Mouse (Mus musculus): ENCODE data around the gene Grap2. TPM values are rescaled to one million over a fixed set of nuclear protein-coding genes. Genes with fewer than 3 reads are reported as not detected.

The Grap2 gene
- total RNA-seq, 4 experiments from 2014 or later, result 0.66 to 1.7 (median 1.3) TPM

GRCm38 (mm10) chr15:80684786-80685602 lies 112.6 kb downstream of the Grap2 start:
- DNase-seq, result no peak

GRCm38 (mm10) chr15:80685603-80685895 lies 113.2 kb downstream of the Grap2 start:
- no peak for DNase-seq

- no peak for DNase-seq
These were observed 116.1 kb downstream of the Grap2 start for GRCm38 (mm10) chr15:80688536-80688935.

DNA sequence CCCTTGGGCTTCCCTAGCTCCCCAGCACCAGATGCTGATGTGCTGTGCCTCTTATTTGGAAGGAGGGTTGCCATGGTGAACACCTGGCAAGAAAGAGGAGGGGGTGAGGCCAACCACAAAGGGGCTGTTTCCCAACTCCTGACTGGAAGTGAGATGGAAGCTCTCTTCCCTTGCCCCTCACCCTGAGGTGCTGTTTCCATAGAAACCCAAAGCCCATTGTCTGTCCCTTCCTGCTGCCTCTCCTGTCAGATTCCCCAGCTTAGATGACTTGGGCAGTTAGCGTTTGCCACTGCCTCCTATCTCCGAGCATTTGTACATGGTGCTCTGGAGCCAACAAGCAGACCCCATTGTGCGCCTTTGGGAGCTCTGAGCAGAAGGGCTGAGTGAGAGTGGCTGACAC lies 121.1 kb downstream of the Grap2 start:
- no peak for DNase-seq

GRCm38 (mm10) chr15:80694125-80694910 lies 121.9 kb downstream of the Grap2 start:
- no peak for DNase-seq

DNA sequence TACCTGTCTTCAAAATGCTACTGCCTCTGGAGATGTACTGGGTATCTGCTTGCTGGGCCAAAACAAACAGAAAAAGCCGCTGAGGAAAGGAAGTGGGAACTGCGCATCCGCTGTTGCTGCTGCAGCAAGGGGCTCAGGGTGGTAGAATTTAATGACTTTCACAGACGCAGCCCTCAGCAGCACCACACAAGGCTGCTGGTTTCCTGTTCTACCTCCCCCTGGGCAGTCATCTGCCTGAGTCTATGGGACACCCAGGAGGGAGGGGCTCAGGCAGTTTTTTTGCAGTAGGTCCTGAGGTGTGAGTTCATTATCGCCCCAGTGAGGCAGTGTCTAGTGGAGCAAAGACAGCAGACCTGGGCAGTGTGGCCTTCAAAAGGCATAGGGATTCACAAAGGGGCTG lies 125.2 kb downstream of the Grap2 start:
- no peak for DNase-seq

DNA sequence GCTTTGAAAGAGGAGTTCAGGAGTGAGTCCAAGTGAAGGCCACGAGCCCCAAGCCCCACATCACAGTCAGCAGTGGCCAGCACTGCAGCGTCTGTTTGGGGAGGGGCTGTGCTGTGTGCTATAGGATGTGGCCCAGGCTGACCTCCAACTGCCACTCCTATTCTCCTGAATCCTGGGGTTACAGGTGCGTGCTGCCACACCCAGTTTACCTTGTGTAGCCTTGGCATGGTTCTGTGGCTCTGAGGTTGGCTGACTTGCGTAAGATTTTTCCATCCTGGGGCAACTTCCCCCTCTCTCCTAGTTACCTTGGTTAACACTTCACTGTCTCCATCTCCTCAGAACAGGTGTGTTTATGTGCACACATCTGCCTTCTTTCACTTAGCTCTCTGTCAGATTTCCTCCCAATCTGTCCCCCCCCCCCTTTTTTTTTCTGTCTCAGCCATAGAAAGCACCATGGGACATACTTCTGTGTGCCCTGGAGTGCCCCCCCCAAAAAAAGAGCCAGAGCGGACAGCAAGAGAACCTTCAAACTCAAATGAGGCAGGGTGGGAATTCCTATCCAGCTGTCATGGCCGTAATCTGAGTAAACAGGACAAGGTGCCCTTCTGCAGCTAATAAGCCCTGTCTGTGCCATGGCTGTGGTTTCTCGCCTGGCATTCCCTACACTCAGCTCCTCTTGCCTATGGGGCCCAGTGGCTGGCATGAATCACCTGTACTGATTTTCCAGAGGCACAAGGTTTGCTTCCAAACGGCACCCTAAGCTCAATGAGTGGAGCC lies 129.3 kb downstream of the Grap2 start:
- DNase-seq, result no peak

Small RNA genes within 50 kb of the gene (microRNA-seq; reads per million reads assigned to microRNA genes)
- 0 to 1.0 reads per million in 2 experiments for gene Mir6957

Other genes starting within 250 kb of the Grap2 start
- not detected for gene Enthd1, start 7.4 kb upstream of the Grap2 start, total RNA-seq (2022)
- gene Fam83f, start 99.3 kb downstream of the Grap2 start, total RNA-seq (2022), result under 1 TPM in 3 of 4 experiments, not detected in 1; 0.35 to 0.59 (median 0.38) TPM
- gene Tnrc6b, start 138.7 kb downstream of the Grap2 start, total RNA-seq (2022), result 10 to 100 TPM; 61.4 to 85.1 (median 69.2) TPM

All from adrenal gland, adult 8-10 months (tissue).